Mouse (Mus musculus): ENCODE results near the gene Fam206a. TPM values are rescaled to one million over a fixed set of nuclear protein-coding genes. Genes with fewer than 3 reads are reported as not detected.

The Fam206a gene
- polyA plus RNA-seq, 1 experiment = 14.0 TPM

DNA sequence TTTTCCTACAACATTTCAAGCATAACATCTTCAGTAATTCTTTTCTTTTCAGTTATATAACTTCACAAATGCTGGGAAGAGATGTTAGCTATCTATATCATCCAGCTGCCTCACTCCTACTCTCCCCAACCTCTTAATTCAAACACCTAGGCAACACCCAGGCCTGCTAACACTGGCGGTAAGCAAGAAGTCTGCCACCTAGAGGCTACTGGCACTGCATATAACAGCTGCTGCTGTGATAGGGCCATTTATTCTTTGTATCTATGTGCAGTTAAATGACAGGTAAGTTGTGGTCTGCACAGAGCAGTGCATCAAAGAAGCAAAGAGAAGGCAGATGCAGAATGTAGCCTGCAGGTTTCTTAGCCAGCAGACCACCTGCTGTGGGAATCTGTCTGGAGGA, 10.8 kb upstream of the Fam206a start:
- no peaks in the 10 kb centered on the region for H3K4me1 ChIP-seq (ENCODE audit: control insufficient read depth, insufficient read depth, low read length)
- peaks cover 5% of the 10 kb centered on the region for H3K36me3 ChIP-seq (ENCODE audit: control insufficient read depth, insufficient read depth, low read length)
- no peak for TF ChIP-seq CTCF (IDR thresholded peaks at IDR 0.05; ENCODE audit: control insufficient read depth, insufficient read depth, insufficient replicate concordance, low read depth, low read length)
- no peak for TF ChIP-seq POLR2A (IDR thresholded peaks at IDR 0.05; ENCODE audit: control insufficient read depth, low read depth, low read length)
- no peaks in the 10 kb centered on the region for H3K27me3 ChIP-seq (ENCODE audit: control insufficient read depth, insufficient read depth, low read length)
- no peak overlapping the region for H3K27ac ChIP-seq (ENCODE audit: control insufficient read depth, insufficient read depth, low read depth, low read length)
- no peak overlapping the region for H3K4me3 ChIP-seq (ENCODE audit: control insufficient read depth, low read depth, low read length)

- Histone ChIP-seq H3K27me3 (ENCODE audit: control insufficient read depth, insufficient read depth, low read length) (no peaks in the 10 kb centered on the region), H3K36me3 (ENCODE audit: control insufficient read depth, insufficient read depth, low read length) (no peaks in the 10 kb centered on the region; the same call in 1 of the 2 replicates), H3K4me1 (ENCODE audit: control insufficient read depth, insufficient read depth, low read length) (no peaks in the 10 kb centered on the region), H3K27ac (ENCODE audit: control insufficient read depth, insufficient read depth, low read depth, low read length) (peak overlapping the region; percentile 88), H3K4me3 (ENCODE audit: control insufficient read depth, low read depth, low read length) (peak overlapping the region; percentile 89)
- TF ChIP-seq CTCF (IDR thresholded peaks at IDR 0.05; ENCODE audit: control insufficient read depth, insufficient read depth, insufficient replicate concordance, low read depth, low read length) = no peak
- TF ChIP-seq POLR2A (IDR thresholded peaks at IDR 0.05; ENCODE audit: control insufficient read depth, low read depth, low read length) = no peak
These were observed 565 bp downstream of the Fam206a start for GRCm38 (mm10) chr4:56802669-56803150.

DNA sequence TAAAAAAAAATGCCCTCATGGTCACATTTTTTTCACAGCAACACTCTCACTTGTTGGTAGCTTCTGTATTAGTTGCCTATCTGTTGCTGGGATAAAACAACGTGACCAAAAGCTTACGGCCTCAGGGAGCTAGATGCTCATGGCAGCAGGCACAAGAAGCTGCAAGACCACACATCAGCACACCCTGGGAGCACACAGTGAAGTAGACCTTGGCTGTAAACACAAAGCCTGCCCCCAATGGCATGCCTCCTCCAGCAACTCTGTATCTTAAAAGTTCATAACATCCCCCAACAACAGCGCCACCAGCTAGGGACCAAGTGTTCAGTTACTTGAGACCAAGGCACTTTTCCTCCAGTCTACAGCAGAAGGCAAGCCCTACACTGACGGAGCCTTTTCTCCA, 6.9 kb downstream of the Fam206a start:
- no peak for TF ChIP-seq POLR2A (IDR thresholded peaks at IDR 0.05; ENCODE audit: control insufficient read depth, low read depth, low read length)
- TF ChIP-seq CTCF (IDR thresholded peaks at IDR 0.05; ENCODE audit: control insufficient read depth, insufficient read depth, insufficient replicate concordance, low read depth, low read length) = no peak
- no peaks in the 10 kb centered on the region for H3K4me1 ChIP-seq (ENCODE audit: control insufficient read depth, insufficient read depth, low read length)
- no peaks in the 10 kb centered on the region; the same call in 1 of the 2 replicates for H3K36me3 ChIP-seq (ENCODE audit: control insufficient read depth, insufficient read depth, low read length)
- H3K27me3 ChIP-seq (ENCODE audit: control insufficient read depth, insufficient read depth, low read length) = no peaks in the 10 kb centered on the region
- H3K27ac ChIP-seq (ENCODE audit: control insufficient read depth, insufficient read depth, low read depth, low read length) = no peak overlapping the region
- H3K4me3 ChIP-seq (ENCODE audit: control insufficient read depth, low read depth, low read length) = no peak overlapping the region

DNA sequence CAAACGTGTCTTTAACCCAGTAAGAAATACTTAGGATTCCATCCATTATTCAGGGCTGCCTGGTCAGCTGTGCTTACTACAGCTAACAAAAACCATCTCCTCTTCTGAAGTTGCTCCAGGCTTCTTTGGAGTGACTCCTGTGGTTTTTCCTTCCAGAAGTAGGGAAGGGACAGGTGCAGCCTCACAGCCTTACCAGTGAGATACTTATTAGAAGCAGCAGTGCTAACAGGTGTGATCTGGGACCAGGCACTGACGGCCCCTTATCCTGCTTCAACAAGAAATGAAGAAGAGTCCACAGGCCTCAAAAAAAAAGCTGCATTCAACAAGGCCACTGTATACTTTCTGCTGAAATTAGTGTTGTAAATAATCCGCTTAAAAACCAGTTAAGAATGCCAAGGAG, 9.5 kb downstream of the Fam206a start:
- Histone ChIP-seq H3K4me3 (ENCODE audit: control insufficient read depth, low read depth, low read length) (no peak overlapping the region), H3K4me1 (ENCODE audit: control insufficient read depth, insufficient read depth, low read length) (no peaks in the 10 kb centered on the region), H3K27me3 (ENCODE audit: control insufficient read depth, insufficient read depth, low read length) (no peaks in the 10 kb centered on the region), H3K36me3 (ENCODE audit: control insufficient read depth, insufficient read depth, low read length) (no peaks in the 10 kb centered on the region; the same call in 1 of the 2 replicates), H3K27ac (ENCODE audit: control insufficient read depth, insufficient read depth, low read depth, low read length) (no peak overlapping the region)
- TF ChIP-seq POLR2A (IDR thresholded peaks at IDR 0.05; ENCODE audit: control insufficient read depth, low read depth, low read length) (no peak), CTCF (IDR thresholded peaks at IDR 0.05; ENCODE audit: control insufficient read depth, insufficient read depth, insufficient replicate concordance, low read depth, low read length) (no peak)

- Histone ChIP-seq H3K27ac (ENCODE audit: control insufficient read depth, insufficient read depth, low read depth, low read length) (no peak overlapping the region), H3K4me1 (ENCODE audit: control insufficient read depth, insufficient read depth, low read length) (no peaks in the 10 kb centered on the region), H3K4me3 (ENCODE audit: control insufficient read depth, low read depth, low read length) (no peak overlapping the region), H3K36me3 (ENCODE audit: control insufficient read depth, insufficient read depth, low read length) (no peaks in the 10 kb centered on the region), H3K27me3 (ENCODE audit: control insufficient read depth, insufficient read depth, low read length) (no peaks in the 10 kb centered on the region)
- TF ChIP-seq POLR2A (IDR thresholded peaks at IDR 0.05; ENCODE audit: control insufficient read depth, low read depth, low read length) (no peak), CTCF (IDR thresholded peaks at IDR 0.05; ENCODE audit: control insufficient read depth, insufficient read depth, insufficient replicate concordance, low read depth, low read length) (no peak)
These were observed 10.0 kb downstream of the Fam206a start for GRCm38 (mm10) chr4:56812096-56812495.

GRCm38 (mm10) chr4:56815131-56815530, 13.0 kb downstream of the Fam206a start:
- Histone ChIP-seq H3K36me3 (ENCODE audit: control insufficient read depth, insufficient read depth, low read length) (no peaks in the 10 kb centered on the region), H3K27ac (ENCODE audit: control insufficient read depth, insufficient read depth, low read depth, low read length) (no peak overlapping the region), H3K4me3 (ENCODE audit: control insufficient read depth, low read depth, low read length) (no peak overlapping the region), H3K27me3 (ENCODE audit: control insufficient read depth, insufficient read depth, low read length) (no peaks in the 10 kb centered on the region), H3K4me1 (ENCODE audit: control insufficient read depth, insufficient read depth, low read length) (no peaks in the 10 kb centered on the region)
- TF ChIP-seq POLR2A (IDR thresholded peaks at IDR 0.05; ENCODE audit: control insufficient read depth, low read depth, low read length) (no peak), CTCF (IDR thresholded peaks at IDR 0.05; ENCODE audit: control insufficient read depth, insufficient read depth, insufficient replicate concordance, low read depth, low read length) (no peak)

DNA sequence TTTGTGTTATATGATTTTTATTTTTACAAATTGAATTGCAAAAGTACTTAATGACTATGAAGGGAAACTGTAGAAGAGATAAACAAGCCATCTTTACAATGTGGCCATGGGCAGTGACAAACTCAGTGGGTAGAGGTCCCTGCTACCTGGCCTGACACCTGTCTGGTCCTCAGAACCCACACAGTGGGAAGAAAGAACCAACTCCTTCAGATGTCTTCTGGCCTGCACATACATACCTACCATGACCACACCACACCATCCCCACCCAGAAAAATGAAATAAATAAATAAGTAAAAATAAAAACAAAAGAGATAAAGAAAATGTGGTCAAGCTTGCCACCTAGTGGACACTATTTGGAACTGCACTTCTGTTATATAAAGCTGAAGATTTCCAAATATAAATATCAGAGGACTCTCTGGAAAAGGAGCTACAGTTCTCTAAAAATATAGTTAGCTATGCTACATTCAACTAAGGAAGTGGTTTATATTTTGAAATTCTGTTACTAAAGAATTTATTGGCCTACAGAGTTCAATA, 17.9 kb downstream of the Fam206a start:
- TF ChIP-seq CTCF (IDR thresholded peaks at IDR 0.05; ENCODE audit: control insufficient read depth, insufficient read depth, insufficient replicate concordance, low read depth, low read length) (no peak), POLR2A (IDR thresholded peaks at IDR 0.05; ENCODE audit: control insufficient read depth, low read depth, low read length) (no peak)
- Histone ChIP-seq H3K36me3 (ENCODE audit: control insufficient read depth, insufficient read depth, low read length) (no peaks in the 10 kb centered on the region), H3K4me3 (ENCODE audit: control insufficient read depth, low read depth, low read length) (no peak overlapping the region), H3K27me3 (ENCODE audit: control insufficient read depth, insufficient read depth, low read length) (no peaks in the 10 kb centered on the region), H3K27ac (ENCODE audit: control insufficient read depth, insufficient read depth, low read depth, low read length) (no peak overlapping the region), H3K4me1 (ENCODE audit: control insufficient read depth, insufficient read depth, low read length) (no peaks in the 10 kb centered on the region)

Data from testis, adult 2 months (tissue).